Mouse (Mus musculus) heart, adult 2 months (tissue): Measurements from ENCODE around the gene Kat2b. TPM values are rescaled to one million over a fixed set of nuclear protein-coding genes. Genes with fewer than 3 reads are reported as not detected.
"Not testable (repeated sequence)": the region's sequence is repeated elsewhere in the genome, so short reads cannot be mapped to it uniquely, and the experiment has no call there.

Experiments
- DNase-seq, 2 experiments: peaks; one replicate each; pipeline ENCODE4 v3.0.0; 2021
- H3K27ac ChIP-seq: fragments of 200-600 bp; 2 replicates; pipeline ENCODE4 v1.8.1; 2022
- H3K27me3 ChIP-seq: fragments of 200-500 bp; 2 replicates; pipeline ENCODE4 v1.6.1; 2012; ENCODE audit warnings: mild to moderate bottlenecking, low read length, inconsistent platforms, mixed read lengths; ENCODE audit not compliant: control insufficient read depth, insufficient read depth
- H3K36me3 ChIP-seq: fragments of 200-500 bp; 2 replicates; pipeline ENCODE4 v1.6.1; 2012; ENCODE audit warnings: low read length, inconsistent platforms; ENCODE audit not compliant: control insufficient read depth, insufficient read depth
- H3K4me1 ChIP-seq: fragments of 200-500 bp; 2 replicates; pipeline ENCODE4 v1.6.1; 2011; ENCODE audit warnings: low read length; ENCODE audit not compliant: control insufficient read depth, insufficient read depth
- H3K4me3 ChIP-seq: fragments of 200-600 bp; 2 replicates; pipeline ENCODE4 v1.8.1; 2022
- H3K79me2 ChIP-seq: fragments of 200-500 bp; replicated peaks from 2 replicates; pipeline ENCODE4 v1.6.1; 2012; ENCODE audit warnings: mild to moderate bottlenecking, inconsistent platforms, low read length, moderate library complexity, mixed read lengths; ENCODE audit not compliant: control insufficient read depth, insufficient read depth
- H3K9ac ChIP-seq: fragments of 200-500 bp; 2 replicates; pipeline ENCODE4 v1.6.1; 2012; ENCODE audit warnings: low read depth, mild to moderate bottlenecking, control low read depth, inconsistent platforms, low read length, mixed read lengths
- CTCF ChIP-seq: fragments of 200-600 bp; IDR thresholded peaks from 2 replicates; pipeline ENCODE4 v1.8.1; 2022; ENCODE audit warnings: antibody characterized with exemption, mild to moderate bottlenecking, moderate library complexity
- EP300 ChIP-seq: fragments of 200-500 bp; IDR thresholded peaks from 2 replicates; pipeline ENCODE4 v1.6.1; 2011; ENCODE audit warnings: low read depth, low read length, control low read depth; ENCODE audit not compliant: insufficient read depth
- POLR2A ChIP-seq: fragments of 200-500 bp; IDR thresholded peaks from 2 replicates; pipeline ENCODE4 v1.6.1; 2011; ENCODE audit warnings: mild to moderate bottlenecking, low read depth, low read length, control low read depth; ENCODE audit not compliant: insufficient read depth
- WGBS: fragments of 180-500 bp; shearing (Covaris S2); methylation state at CpG from one replicate; pipeline ENCODE4 v1.1.7; 2018; 5-methylcytosine and 5-hydroxymethylcytosine counted together
- intact Hi-C: fragments of 180-260 bp; cut with DNase I; formaldehyde crosslinking; loops from one replicate; pipeline ENCODE4 v1.15.1; 2025
- long read RNA-seq: library from polyadenylated mRNA; stranded (forward); transcript quantifications from one replicate; pipeline ENCODE4 v2.0.0, GENCODE M21; 2021
- polyA plus RNA-seq: library from polyadenylated mRNA; depleted of rRNA; stranded (reverse); fragments of >200 nt; gene quantifications from 2 replicates; pipeline ENCODE4 v1.2.3, GENCODE M21; 2012; rRNA removed
- total RNA-seq, 2 experiments: library from RNA; stranded (reverse); gene quantifications; 2 replicates each; pipeline ENCODE4 v1.2.3; 2021

The Kat2b gene
- total RNA-seq (10 to 100 TPM; 78.7 to 82.9 TPM), polyA plus RNA-seq (20.0 and 51.0 TPM in 2 replicates)
- long read RNA-seq, full-length matches to known transcripts, result 18 of 24 reads
- long read RNA-seq, partial matches to known transcripts, result 3 of 24 reads
- long read RNA-seq, other reads (novel, unspliced or antisense), result 3 of 24 reads

DNA sequence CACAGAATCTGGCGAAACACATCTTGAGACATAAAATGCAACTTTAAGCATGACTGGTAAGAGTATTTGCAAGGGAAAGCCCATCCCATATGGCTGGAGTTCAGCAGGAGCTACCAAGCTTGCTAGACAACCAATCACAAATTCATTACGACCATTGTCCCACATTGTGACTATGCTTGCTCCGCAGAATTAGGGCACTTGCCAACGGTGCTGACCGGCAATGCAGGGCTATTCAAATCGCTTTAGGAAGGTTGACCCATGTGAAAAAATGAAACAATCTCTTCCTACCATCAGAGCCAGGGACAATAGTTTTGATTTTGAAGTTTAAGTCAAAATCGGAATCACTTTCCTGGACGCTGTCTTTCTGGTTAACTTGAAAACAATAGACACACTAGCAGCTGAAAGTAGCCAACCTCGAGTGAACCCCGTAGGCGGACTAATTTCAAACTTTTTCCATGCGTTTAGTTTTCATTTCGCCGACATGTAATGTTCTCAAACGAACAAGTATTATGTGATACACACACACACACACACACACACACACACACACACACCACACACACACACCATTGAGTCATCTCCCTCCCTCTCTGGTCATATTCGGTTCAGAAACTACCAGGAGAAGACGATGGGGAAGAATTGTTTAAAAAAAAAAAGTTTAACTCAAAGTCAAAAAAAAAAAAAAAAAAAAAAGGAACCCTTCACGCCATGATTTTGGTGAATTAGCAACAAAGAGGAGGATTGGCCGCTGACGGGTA, at the start of gene Kat2b:
Kat2b (plus strand) TSS at position 701 of the 758 bp plus-strand sequence.
- WGBS, result 2% methylated on average over 20 of the region's 20 CpGs
- intact Hi-C loops, result loop anchor here (2.0 to 5.0 kb wide), 2 partner anchors 20 to 71 kb away; no protein-coding TSS in a partner anchor
- H3K4me1 ChIP-seq, result peaks cover 12% of the 10 kb centered on the region

DNA sequence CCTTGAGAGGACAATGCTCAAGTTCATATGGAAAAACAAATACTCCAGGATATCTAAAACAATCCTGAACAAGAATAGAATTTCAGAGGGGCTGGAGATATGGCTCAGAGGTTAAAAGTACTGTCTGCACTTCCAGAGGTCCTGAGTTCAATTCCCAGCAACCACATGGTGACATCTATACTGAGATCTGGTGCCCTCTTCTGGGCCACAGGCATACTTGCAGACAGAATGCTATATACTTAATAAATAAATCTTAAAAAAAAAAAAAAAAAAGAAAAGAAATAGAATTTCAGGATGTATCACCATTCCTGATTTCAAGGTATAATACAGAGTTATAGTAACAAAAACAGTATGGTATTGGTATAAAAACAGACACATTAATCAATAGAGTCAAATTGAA, 47.3 kb upstream of the Kat2b start:
- intact Hi-C loops, result loop anchor here (10.0 kb wide), 1 partner anchor 315 kb away; no protein-coding TSS in a partner anchor
- Histone ChIP-seq H3K9ac (no peak overlapping the region), H3K79me2 (no peaks in the 10 kb centered on the region), H3K4me3 (no peak overlapping the region), H3K4me1 (no peaks in the 10 kb centered on the region), H3K27ac (no peak overlapping the region), H3K36me3 (no peaks in the 10 kb centered on the region), H3K27me3 (no peaks in the 10 kb centered on the region)
- TF ChIP-seq CTCF (peak; percentile 35), EP300 (no peak), POLR2A (no peak)
- no peak for DNase-seq

More for the DNA sequence above, at the start of gene Kat2b:
- no peak for TF ChIP-seq EP300
- TF ChIP-seq POLR2A, result peak; percentile 83
- TF ChIP-seq CTCF, result no peak
- Histone ChIP-seq H3K9ac (peak within 1 kb of the TSS; percentile 100), H3K4me3 (peak within 1 kb of the TSS; percentile 97), H3K27me3 (no peaks in the 10 kb centered on the region), H3K79me2 (no peaks in the 10 kb centered on the region), H3K36me3 (peaks cover 10% of the 10 kb centered on the region), H3K27ac (peak within 1 kb of the TSS; percentile 94)
- peak; percentile 68 to 73 for DNase-seq

DNA sequence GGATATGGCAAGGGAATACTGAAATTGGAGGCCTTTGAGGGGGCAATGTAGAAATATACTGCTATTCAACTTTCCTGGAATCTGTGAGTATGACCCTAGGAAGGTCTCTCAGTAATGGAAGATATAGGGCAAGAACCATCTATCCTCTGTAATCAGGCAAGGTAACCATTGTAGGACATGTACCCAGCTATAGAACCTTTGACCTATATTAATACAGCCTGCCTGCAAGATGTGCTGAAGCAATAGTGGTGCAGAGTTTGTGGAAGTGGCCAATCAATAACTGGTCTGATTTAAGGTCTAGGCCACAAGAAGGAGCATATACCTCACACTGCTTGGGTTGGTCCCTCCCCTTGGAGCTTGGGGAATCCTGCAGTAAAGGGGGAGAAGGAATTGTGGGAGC, 46.2 kb upstream of the Kat2b start:
- no peaks in the 10 kb centered on the region for H3K36me3 ChIP-seq
- intact Hi-C loops, result no loop called here
- H3K27ac ChIP-seq, result no peak overlapping the region
- H3K9ac ChIP-seq, result no peak overlapping the region
- no peak for DNase-seq
- no peak overlapping the region for H3K4me3 ChIP-seq
- TF ChIP-seq POLR2A (no peak), EP300 (no peak), CTCF (no peak)
- no peaks in the 10 kb centered on the region for H3K79me2 ChIP-seq
- no peaks in the 10 kb centered on the region for H3K27me3 ChIP-seq
- no peaks in the 10 kb centered on the region for H3K4me1 ChIP-seq

DNA sequence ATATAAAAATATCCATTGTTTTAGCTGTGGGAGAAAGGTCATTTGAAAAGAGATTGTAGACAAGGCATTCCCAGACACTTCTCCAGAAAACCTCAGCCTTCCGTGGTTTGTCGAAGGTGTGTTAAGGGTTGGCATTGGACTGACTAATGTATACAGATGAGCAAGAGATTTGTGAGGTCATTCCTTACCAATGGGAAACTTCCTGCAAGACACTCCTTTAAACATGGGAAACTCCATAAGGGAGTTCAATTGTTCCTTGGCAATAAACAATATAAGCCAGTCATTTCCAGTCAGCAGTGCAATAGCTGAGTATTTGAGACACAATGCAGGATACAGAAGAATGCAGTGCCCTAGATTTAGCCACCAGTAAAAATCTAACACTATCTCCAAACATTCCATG, 38.6 kb upstream of the Kat2b start:
- Histone ChIP-seq H3K4me1 (no peaks in the 10 kb centered on the region), H3K79me2 (no peaks in the 10 kb centered on the region), H3K36me3 (no peaks in the 10 kb centered on the region), H3K9ac (no peak overlapping the region), H3K27me3 (no peaks in the 10 kb centered on the region), H3K4me3 (no peak overlapping the region), H3K27ac (no peak overlapping the region)
- TF ChIP-seq EP300 (no peak), POLR2A (no peak), CTCF (no peak)
- WGBS, result 49% methylated on average over 2 of the region's 2 CpGs
- intact Hi-C loops, result no loop called here
- DNase-seq, result no peak

DNA sequence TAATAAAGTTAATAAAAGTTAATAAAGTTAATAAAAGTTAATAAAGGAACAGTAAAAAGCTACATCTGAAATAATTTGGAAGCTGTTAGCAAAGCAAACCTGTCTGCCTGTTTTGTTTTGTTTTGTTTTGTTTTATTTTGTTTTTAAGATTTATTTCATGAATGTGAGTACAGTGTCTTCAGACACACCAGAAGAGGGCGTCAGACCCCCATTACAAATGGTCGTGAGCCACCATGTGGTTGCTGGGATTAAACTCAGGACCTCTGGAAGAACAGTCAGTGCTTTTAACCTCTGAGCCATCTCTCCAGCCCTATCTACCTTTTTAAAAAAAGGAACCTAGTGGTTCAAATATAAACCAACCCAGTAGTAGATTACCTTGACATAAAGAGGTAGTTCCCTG, 35.5 kb upstream of the Kat2b start:
- Histone ChIP-seq H3K36me3 (no peaks in the 10 kb centered on the region), H3K4me1 (no peaks in the 10 kb centered on the region), H3K27me3 (no peaks in the 10 kb centered on the region), H3K79me2 (no peaks in the 10 kb centered on the region), H3K4me3 (no peak overlapping the region), H3K27ac (no peak overlapping the region), H3K9ac (no peak overlapping the region)
- WGBS, result 45% methylated on average over 2 of the region's 2 CpGs
- intact Hi-C loops, result no loop called here
- DNase-seq, result no peak
- no peak for TF ChIP-seq EP300
- no peak for TF ChIP-seq POLR2A
- peak; percentile 59 for TF ChIP-seq CTCF

DNA sequence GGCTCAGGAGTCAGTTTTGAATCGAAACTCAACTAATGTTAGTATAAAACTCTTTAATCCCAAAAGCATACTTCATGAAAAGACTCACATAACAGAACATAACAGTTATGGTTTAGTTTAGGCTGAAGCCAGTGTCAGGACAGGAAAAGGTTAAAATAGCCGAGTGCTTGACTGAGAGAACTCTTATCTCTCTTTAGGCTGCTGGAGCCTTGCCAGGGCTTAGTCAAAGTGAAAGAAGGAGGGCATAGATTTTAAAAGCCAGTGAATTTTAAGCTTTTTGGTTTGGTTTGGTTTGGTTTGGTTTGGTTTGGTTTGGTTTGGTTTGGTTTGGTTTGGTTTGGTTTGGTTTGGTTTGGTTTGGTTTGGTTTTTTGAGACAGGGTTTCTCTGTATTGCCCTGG, 34.2 kb upstream of the Kat2b start:
- no peak for DNase-seq
- Histone ChIP-seq H3K79me2 (no peaks in the 10 kb centered on the region), H3K36me3 (no peaks in the 10 kb centered on the region), H3K4me3 (no peak overlapping the region), H3K4me1 (no peaks in the 10 kb centered on the region), H3K27me3 (no peaks in the 10 kb centered on the region), H3K27ac (no peak overlapping the region), H3K9ac (no peak overlapping the region)
- WGBS, result 34% methylated on average over 2 of the region's 2 CpGs
- no peak for TF ChIP-seq CTCF
- TF ChIP-seq EP300, result no peak
- no peak for TF ChIP-seq POLR2A
- intact Hi-C loops, result no loop called here

DNA sequence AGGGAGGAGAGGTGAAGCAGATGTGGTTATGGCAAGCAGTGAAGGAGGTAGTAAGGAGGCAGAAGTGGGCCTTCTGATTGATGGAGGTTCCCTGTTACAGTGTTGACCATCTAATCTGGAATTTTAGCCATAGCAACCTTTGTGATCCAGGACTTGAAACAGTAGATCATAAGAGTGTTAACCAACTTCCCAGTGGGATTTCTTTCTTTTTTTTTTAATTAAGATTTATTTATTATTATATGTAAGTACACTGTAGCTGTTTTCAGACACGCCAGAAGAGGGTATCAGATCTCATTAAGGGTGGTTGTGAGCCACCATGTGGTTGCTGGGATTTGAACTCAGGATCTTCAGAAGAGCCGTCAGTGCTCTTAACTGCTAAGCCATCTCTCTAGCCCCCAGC, 27.3 kb upstream of the Kat2b start, which contains the start of gene Pp2d1:
Pp2d1 (minus strand) TSS at position 101 of the 400 bp plus-strand sequence.
- H3K4me3 ChIP-seq, DNase-seq, H3K36me3 ChIP-seq, H3K79me2 ChIP-seq, H3K27me3 ChIP-seq, H3K4me1 ChIP-seq, H3K27ac ChIP-seq, H3K9ac ChIP-seq, intact Hi-C loops: not testable (repeated sequence)
- 92% methylated on average over 2 of the region's 2 CpGs for WGBS
